ENCODE assay signal across 18 mouse cellular contexts in the genomic region with DNA sequence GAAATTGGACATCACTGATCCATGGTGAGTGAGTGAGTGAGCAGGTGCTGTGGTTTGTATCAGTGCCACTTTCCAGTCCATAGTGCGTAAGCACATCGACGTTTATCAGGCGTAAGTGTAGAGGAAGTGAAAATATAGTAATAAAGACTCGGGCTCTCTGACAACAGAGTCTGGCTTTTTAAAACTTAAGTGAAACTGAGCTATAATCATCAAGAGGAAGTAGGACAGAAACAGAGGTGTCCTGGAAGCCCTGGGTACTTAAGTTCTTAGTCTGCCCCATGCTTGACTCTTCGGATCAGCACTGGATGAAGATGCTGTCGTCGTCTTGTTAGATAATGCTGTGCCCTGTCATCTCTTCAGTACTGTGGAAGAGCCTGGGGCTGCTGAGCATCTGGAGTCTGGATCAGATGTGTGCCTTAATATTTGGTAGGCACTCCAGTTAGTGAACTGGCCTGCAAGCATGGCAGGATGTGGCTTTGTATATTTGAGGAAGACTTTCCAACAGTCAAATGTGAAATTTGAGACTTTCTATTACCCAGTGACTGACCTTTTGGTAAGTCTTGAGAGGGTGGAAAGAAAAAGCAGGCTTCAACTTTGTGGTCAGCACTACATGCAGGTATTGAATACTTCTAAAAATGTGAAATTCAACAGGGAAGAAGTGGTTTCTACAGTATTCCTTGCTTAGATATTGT. TPM values are rescaled to one million over a fixed set of nuclear protein-coding genes. Genes with fewer than 3 reads are reported as not detected.
DNase-seq lines count a peak whose midpoint lies in the region; ATAC-seq lines count a peak whose summit lies in the region.
"Had no signal": no experiment of that assay in that cellular context is flagged by ENCODE, and none has a peak within 500 bp of the region (broad histone marks: within the 10 kb centered on the region; RNA-seq: fewer than 3 reads in every experiment).

No protein-coding gene starts in this region.

- no peak for ATAC-seq in midbrain, embryonic 11.5 days (ENCODE audit: low FRiP score)
- ATAC-seq in midbrain, embryonic 15.5 days (replicated peaks), result no peak
- ATAC-seq in CD4-positive, CD25-positive, alpha-beta regulatory T cell, adult 4 months, result peak; percentile 70
- ATAC-seq in granulocyte monocyte progenitor cell, adult 5-6 weeks (replicated peaks; ENCODE audit: poor library complexity, severe bottlenecking), result peak; percentile 71
- peak; percentile 78 for ATAC-seq in neutrophil, adult 5-6 weeks (ENCODE audit: extremely low read depth, insufficient number of reproducible peaks, low FRiP score, poor library complexity, severe bottlenecking)
- ATAC-seq: forebrain, embryonic 13.5 days had no signal

- H3K4me2 ChIP-seq in midbrain, embryonic 11.5 days, result no peak overlapping the region
- no peak overlapping the region for H3K4me2 ChIP-seq in midbrain, embryonic 15.5 days
- H3K4me2 ChIP-seq: forebrain, embryonic 13.5 days had no signal

- no peak overlapping the region for H3K4me3 ChIP-seq in midbrain, embryonic 11.5 days (ENCODE audit: low read depth, low read length)
- H3K4me3 ChIP-seq in midbrain, embryonic 15.5 days, result no peak overlapping the region
- H3K4me3 ChIP-seq: forebrain, embryonic 13.5 days; limb, embryonic 10.5 days; midbrain, embryonic 10.5 days had no signal

- WGBS in midbrain, embryonic 11.5 days, result 96% methylated on average over 8 of the region's 8 CpGs
- WGBS in midbrain, embryonic 15.5 days, result 93% methylated on average over 8 of the region's 8 CpGs

- no peaks in the 10 kb centered on the region for H3K4me1 ChIP-seq in midbrain, embryonic 11.5 days (ENCODE audit: control insufficient read depth, insufficient read depth, low read length)
- no peaks in the 10 kb centered on the region for H3K4me1 ChIP-seq in midbrain, embryonic 15.5 days
- H3K4me1 ChIP-seq: forebrain, embryonic 13.5 days; limb, embryonic 10.5 days; midbrain, embryonic 10.5 days had no signal

- H3K27me3 ChIP-seq in midbrain, embryonic 11.5 days (ENCODE audit: control insufficient read depth, insufficient read depth, low read length), result no peaks in the 10 kb centered on the region
- no peaks in the 10 kb centered on the region for H3K27me3 ChIP-seq in midbrain, embryonic 15.5 days (replicated peaks)
- H3K27me3 ChIP-seq: forebrain, embryonic 13.5 days had no signal

- H3K9me3 ChIP-seq in midbrain, embryonic 11.5 days (ENCODE audit: control insufficient read depth, low read length), result no peaks in the 10 kb centered on the region
- no peaks in the 10 kb centered on the region for H3K9me3 ChIP-seq in midbrain, embryonic 15.5 days
- H3K9me3 ChIP-seq: forebrain, embryonic 13.5 days; limb, embryonic 10.5 days; midbrain, embryonic 10.5 days had no signal

- DNase-seq in midbrain, embryonic 11.5 days (ENCODE audit: low spot score, missing footprints), result peak; percentile 31
- no peak for DNase-seq in cerebellum, adult 8-10 months
- no peak for DNase-seq in left cerebral cortex, postnatal 36 days (ENCODE audit: low spot score in 2 of 2)
- DNase-seq: adrenal gland, postnatal 10 days had no signal

- intact Hi-C loops in left cerebral cortex, postnatal 36 days (cut with DNase I), result loop anchor here (10.0 kb wide), 1 partner anchor 89 kb away; a partner anchor contains a TSS

- peaks cover 7% of the 10 kb centered on the region for H3K36me3 ChIP-seq in midbrain, embryonic 11.5 days (ENCODE audit: control insufficient read depth, insufficient read depth, low read length)
- peaks cover 15% of the 10 kb centered on the region for H3K36me3 ChIP-seq in midbrain, embryonic 15.5 days (replicated peaks)

- no peak overlapping the region for H3K9ac ChIP-seq in midbrain, embryonic 11.5 days (ENCODE audit: low read length)
- no peak overlapping the region for H3K9ac ChIP-seq in midbrain, embryonic 15.5 days
- H3K9ac ChIP-seq: forebrain, embryonic 13.5 days had no signal

- H3K27ac ChIP-seq in midbrain, embryonic 11.5 days (ENCODE audit: low read depth, low read length), result no peak overlapping the region
- H3K27ac ChIP-seq in midbrain, embryonic 15.5 days, result no peak overlapping the region
- H3K27ac ChIP-seq: forebrain, embryonic 13.5 days; limb, embryonic 10.5 days; midbrain, embryonic 10.5 days had no signal

RNA-seq across cellular contexts. Expression of a gene that starts 30.5 kb away (rescaled TPM):
- 61.3 and 62.3 TPM in 2 replicates for polyA plus RNA-seq in midbrain, embryonic 11.5 days (2014; fragmentation: Nextera tagmentation; extraction: Ambion mirVana)
- 25.3 and 26.4 TPM in 2 replicates for polyA plus RNA-seq in midbrain, embryonic 15.5 days (2015; fragmentation: Nextera tagmentation; extraction: Ambion mirVana)
- polyA plus RNA-seq in CD4-positive, CD25-positive, alpha-beta regulatory T cell, adult 4 months (2017; shearing (Covaris generic)), result 10 to 100 TPM; 24.8 to 27.1 TPM
- total RNA-seq in granulocyte monocyte progenitor cell, adult 5-6 weeks (2014; fragmentation: Nextera tagmentation), result 34.3 and 38.7 TPM in 2 replicates
- total RNA-seq in granulocyte monocyte progenitor cell, adult 5-6 weeks (2017), result 49.2 and 53.3 TPM in 2 replicates
- total RNA-seq in neutrophil, adult 5-6 weeks (2017), result 69.4 and 71.3 TPM in 2 replicates
- total RNA-seq in left cerebral cortex, postnatal 36 days (2021), result 10 to 100 TPM; 16.4 to 18.1 TPM

RNA-seq across cellular contexts. Expression of a gene that starts 40.0 kb away (rescaled TPM):
- polyA plus RNA-seq in midbrain, embryonic 11.5 days (2014; fragmentation: Nextera tagmentation; extraction: Ambion mirVana), result 0.11 TPM in 1 of 2 replicates, not detected in the other
- not detected in 2 replicates for polyA plus RNA-seq in midbrain, embryonic 15.5 days (2015; fragmentation: Nextera tagmentation; extraction: Ambion mirVana)
- 100 to 1,000 TPM in 1 of 2 experiments, 10 to 100 TPM in 1; 90.4 to 125 TPM for polyA plus RNA-seq in CD4-positive, CD25-positive, alpha-beta regulatory T cell, adult 4 months (2017; shearing (Covaris generic))
- not detected in 2 replicates for total RNA-seq in granulocyte monocyte progenitor cell, adult 5-6 weeks (2014; fragmentation: Nextera tagmentation)
- not detected in 2 replicates for total RNA-seq in granulocyte monocyte progenitor cell, adult 5-6 weeks (2017)
- total RNA-seq in neutrophil, adult 5-6 weeks (2017), result 73.4 and 82.4 TPM in 2 replicates
- total RNA-seq in left cerebral cortex, postnatal 36 days (2021), result under 1 TPM in 1 of 2 experiments, not detected in 1; 0.57 TPM
- total RNA-seq: heart, postnatal 25 days; layer of hippocampus, postnatal 14 days had no signal
- polyA plus RNA-seq: embryonic facial prominence, embryonic 14.5 days; forebrain, embryonic 13.5 days; kidney, embryonic 16.5 days; limb, embryonic 10.5 days; midbrain, embryonic 10.5 days; neural tube, embryonic 11.5 days had no signal

RNA-seq across cellular contexts. Expression of a gene that starts 47.9 kb away (rescaled TPM):
- 14.8 and 15.0 TPM in 2 replicates for polyA plus RNA-seq in midbrain, embryonic 11.5 days (2014; fragmentation: Nextera tagmentation; extraction: Ambion mirVana)
- 9.9 and 10.8 TPM in 2 replicates for polyA plus RNA-seq in midbrain, embryonic 15.5 days (2015; fragmentation: Nextera tagmentation; extraction: Ambion mirVana)
- 10 to 100 TPM; 42.6 to 47.1 TPM for polyA plus RNA-seq in CD4-positive, CD25-positive, alpha-beta regulatory T cell, adult 4 months (2017; shearing (Covaris generic))
- total RNA-seq in granulocyte monocyte progenitor cell, adult 5-6 weeks (2014; fragmentation: Nextera tagmentation), result 71.8 and 74.2 TPM in 2 replicates
- 57.8 and 62.4 TPM in 2 replicates for total RNA-seq in granulocyte monocyte progenitor cell, adult 5-6 weeks (2017)
- 17.9 and 20.8 TPM in 2 replicates for total RNA-seq in neutrophil, adult 5-6 weeks (2017)
- 1 to 10 TPM; 4.6 to 5.1 TPM for total RNA-seq in left cerebral cortex, postnatal 36 days (2021)

RNA-seq across cellular contexts. Expression of a gene that starts 48.2 kb away (rescaled TPM):
- polyA plus RNA-seq in midbrain, embryonic 11.5 days (2014; fragmentation: Nextera tagmentation; extraction: Ambion mirVana), result not detected in 2 replicates
- 0.18 and 0.61 TPM in 2 replicates for polyA plus RNA-seq in midbrain, embryonic 15.5 days (2015; fragmentation: Nextera tagmentation; extraction: Ambion mirVana)
- not detected for polyA plus RNA-seq in CD4-positive, CD25-positive, alpha-beta regulatory T cell, adult 4 months (2017; shearing (Covaris generic))
- not detected in 2 replicates for total RNA-seq in granulocyte monocyte progenitor cell, adult 5-6 weeks (2014; fragmentation: Nextera tagmentation)
- not detected in 2 replicates for total RNA-seq in granulocyte monocyte progenitor cell, adult 5-6 weeks (2017)
- total RNA-seq in neutrophil, adult 5-6 weeks (2017), result 3.6 and 6.1 TPM in 2 replicates
- under 1 TPM; 0.29 to 0.37 TPM for total RNA-seq in left cerebral cortex, postnatal 36 days (2021)
- total RNA-seq: heart, adult 8-10 months; heart, postnatal 25 days had no signal
- polyA plus RNA-seq: embryonic facial prominence, embryonic 14.5 days; forebrain, embryonic 13.5 days; limb, embryonic 10.5 days; liver, embryonic 16.5 days had no signal

Comparison
In these comparisons a context has a peak if more than half of its experiments do, and no peak if none do; other contexts are left out.
1. ATAC-seq: peak in CD4-positive, CD25-positive, alpha-beta regulatory T cell, adult 4 months (single experiment), granulocyte monocyte progenitor cell, adult 5-6 weeks (single experiment) and neutrophil, adult 5-6 weeks (single experiment); none in midbrain, embryonic 11.5 days (single experiment) and midbrain, embryonic 15.5 days (single experiment).
2. RNA of a gene that starts 40.0 kb away (total RNA-seq): 73.4 to 82.4 TPM in neutrophil, adult 5-6 weeks; 0.57 TPM in left cerebral cortex, postnatal 36 days and not detected in granulocyte monocyte progenitor cell, adult 5-6 weeks; every median in the first group is over 10 times any median in the second.